Mouse (Mus musculus) CD4-positive, CD25-positive, alpha-beta regulatory T cell, adult 2 months (primary cell): ENCODE results near the gene Ptcd2.

Source experiments
- DNase-seq: peaks from one replicate; pipeline ENCODE4 v3.0.0-alpha.2; 2012; ENCODE audit warnings: low read depth, low spot score

Ptcd2 gene

GRCm38 (mm10) chr13:99344599-99345575 is at the start of gene Ptcd2, which contains the start of gene Mrps27:
Gene Ptcd2, minus strand, starts transcription at chr13:99344705.
Gene Mrps27, plus strand, starts transcription at chr13:99344786.
- DNase-seq = peak; percentile 97

GRCm38 (mm10) chr13:99393128-99393527 is 48.6 kb upstream of the Ptcd2 start:
- DNase-seq = no peak

DNA sequence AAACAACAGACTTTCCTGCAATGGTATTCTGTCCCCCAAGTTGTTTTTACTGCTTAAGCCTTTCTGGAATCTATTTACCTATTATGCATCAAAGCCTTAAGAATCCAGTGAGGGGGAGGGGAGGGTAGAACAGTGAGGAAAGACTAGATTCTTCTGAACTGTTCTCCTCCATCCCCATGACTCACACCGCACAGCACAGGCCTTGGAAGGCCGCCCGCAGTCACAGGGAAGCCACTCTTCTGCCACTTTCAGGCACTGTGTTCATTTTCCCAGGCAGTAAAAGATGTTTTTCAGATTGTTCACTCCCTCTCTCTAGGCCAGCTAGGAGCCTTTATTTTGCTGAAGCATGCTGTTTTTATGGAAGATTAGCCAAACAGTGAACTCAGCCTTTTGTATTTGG is 46.9 kb upstream of the Ptcd2 start:
- no peak for DNase-seq

- no peak for DNase-seq
Measured at GRCm38 (mm10) chr13:99387901-99388811, 43.7 kb upstream of the Ptcd2 start.

DNA sequence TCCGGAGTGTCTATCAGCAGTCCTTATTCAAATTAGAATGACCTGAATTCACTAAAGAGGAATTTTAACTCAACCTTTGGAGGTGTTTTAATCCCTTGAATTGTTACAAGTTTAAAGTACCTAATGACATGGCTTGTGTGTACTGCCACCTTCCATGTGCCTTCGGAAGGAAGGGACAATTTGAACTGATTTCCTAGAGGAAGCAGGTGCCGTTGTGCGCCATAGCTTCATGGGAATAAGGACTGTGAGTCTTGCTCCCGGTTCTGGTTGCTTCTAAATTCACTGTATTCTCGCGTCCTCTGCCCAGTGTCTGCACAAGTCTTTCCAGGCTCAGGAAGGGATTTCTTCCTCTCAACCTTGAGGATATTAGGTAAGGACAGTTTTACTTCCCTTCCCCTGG is 41.8 kb upstream of the Ptcd2 start:
- DNase-seq = no peak

DNA sequence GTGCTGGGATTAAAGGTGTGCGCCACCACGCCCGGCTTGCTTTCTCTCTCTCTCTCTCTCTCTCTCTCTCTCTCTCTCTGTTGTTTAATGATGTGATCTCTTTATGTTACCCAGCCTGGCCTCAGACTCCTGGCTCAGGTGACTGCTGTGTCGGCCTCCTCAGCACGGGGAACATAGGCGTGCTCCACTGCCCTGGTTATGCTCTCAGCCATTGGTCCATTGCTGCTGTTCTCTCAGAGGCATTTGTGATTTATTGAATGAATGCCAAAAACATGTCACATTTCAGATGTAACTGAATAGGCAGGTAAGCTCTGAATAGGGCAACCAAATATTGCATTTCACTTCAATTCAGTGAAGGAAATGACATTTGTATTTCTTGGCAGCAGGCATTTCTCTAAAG is 41.4 kb upstream of the Ptcd2 start:
- DNase-seq = no peak

GRCm38 (mm10) chr13:99384555-99385203 is 40.2 kb upstream of the Ptcd2 start:
- peak; percentile 29 for DNase-seq

DNA sequence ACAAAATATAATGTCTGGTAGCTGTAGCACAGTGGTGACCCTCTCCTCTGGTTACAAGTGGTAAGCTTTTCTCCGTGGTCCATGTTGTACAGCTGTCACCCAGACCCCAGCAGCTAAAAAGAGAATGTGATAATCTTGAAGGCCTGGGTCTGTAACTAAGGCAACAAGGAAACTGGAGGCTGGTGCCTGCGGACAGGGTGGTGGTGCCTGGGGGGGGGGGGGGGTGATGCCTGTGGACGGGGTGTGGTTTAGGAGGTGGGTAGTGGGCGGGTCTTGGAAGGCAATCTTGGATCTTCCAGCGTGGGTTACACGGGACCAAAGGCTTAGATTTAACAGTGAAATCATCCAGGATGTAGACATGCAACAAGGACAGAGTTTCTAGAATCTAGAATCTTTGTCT is 37.9 kb upstream of the Ptcd2 start:
- DNase-seq = no peak

DNA sequence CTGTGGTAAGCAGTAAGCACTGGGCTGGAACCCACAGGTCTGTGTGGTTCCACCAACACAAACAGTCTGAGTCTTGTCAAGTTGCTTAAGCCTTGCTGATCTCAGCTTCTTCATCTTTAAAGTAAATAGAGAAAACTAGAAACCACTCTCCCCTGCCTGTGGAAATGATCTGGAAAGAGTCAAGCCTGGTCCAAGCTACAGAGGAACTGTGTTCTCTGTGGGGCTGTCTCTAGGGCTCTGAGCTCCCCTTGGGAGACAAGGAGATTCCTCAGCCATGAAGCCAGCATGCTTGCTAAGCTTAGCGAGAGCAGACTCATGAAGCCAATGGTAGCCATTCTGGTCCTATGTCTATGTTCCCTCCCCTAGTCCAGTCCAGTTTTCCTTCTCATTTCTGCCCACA is 33.7 kb upstream of the Ptcd2 start:
- no peak for DNase-seq

GRCm38 (mm10) chr13:99377055-99377454 is 32.5 kb upstream of the Ptcd2 start:
- no peak for DNase-seq

GRCm38 (mm10) chr13:99375550-99375949 is 31.0 kb upstream of the Ptcd2 start:
- peak; percentile 71 for DNase-seq

DNA sequence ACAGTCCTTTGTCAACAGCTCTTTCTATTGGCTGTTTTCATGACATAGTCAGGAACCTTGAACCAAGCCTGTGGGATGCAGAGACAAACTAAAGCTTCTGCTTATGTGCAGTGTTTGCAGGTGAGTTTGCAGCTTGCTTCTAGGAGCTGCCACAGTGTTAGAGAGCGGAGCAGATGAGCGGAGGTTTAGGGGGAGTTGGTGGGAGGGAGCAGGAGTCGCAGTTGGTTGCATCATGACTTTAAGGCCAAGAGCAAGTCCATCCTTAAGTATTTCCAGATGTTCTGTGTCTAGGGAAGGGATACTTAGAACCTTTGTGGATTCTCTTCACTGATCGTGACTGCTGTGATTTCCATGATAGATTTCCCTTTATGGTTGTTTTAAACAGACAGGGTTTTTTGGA is 29.7 kb upstream of the Ptcd2 start:
- no peak for DNase-seq

GRCm38 (mm10) chr13:99373684-99374083 is 29.2 kb upstream of the Ptcd2 start:
- no peak for DNase-seq

DNA sequence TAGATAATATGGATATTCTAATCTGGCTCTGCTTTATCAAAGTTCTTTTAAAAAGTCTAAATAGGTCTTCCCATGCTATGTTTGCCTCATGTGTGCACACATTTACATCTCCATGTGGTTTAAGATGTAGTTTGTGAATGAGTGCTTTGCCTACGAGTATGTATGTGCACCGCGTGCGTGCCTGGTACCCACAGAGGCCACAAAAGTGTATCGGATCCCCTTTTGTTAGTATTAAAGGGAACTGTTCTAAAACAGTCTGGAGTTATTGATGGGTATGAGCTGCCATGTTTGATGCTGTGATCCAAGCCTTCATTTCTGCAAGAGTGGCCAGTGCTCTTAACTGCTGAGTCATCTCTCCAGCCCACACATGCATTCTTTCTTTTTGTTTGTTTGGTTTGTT is 26.8 kb upstream of the Ptcd2 start:
- DNase-seq = no peak

DNA sequence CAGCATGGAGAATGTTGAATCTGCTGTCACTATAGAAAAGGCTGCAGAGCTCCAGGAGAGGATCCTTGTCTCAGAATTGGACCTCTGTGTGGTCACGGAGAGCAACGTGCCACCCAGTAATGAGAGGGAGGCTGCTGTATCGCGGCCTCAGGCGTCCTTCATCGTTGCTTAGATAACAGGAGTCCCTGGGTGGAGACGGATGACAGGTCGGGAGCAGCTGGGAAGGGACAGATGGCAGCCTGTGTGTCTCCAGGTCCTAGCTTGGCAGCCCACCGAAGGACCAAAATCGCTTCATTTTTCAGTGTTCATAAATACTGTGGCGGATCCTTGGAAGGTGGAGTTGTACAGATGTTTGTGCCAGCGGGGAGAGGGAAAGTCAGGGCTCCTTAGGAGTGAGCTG is 24.6 kb upstream of the Ptcd2 start:
- DNase-seq = no peak

- no peak for DNase-seq
Measured at GRCm38 (mm10) chr13:99367554-99368174, 23.2 kb upstream of the Ptcd2 start.

GRCm38 (mm10) chr13:99366422-99367175 is 22.1 kb upstream of the Ptcd2 start:
- DNase-seq = no peak

DNA sequence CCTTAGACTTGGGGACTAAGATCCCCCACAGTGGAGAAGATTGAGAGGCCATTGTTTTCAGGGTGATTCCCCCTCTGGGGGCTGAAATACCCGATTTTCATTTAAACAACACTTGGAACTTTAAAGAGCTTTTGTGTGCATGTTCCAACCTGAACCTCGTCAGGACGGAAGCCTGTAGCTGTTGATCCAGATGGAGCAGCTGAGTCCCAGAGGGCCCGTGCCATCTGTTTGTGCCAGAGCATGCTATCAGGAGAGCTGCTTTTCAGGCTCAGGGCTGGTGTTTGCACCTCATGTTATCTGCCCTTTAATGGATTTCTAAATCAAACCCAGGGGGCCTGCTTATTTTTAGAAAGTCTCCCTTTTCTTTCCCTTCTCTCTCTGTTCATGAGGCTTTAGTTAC is 19.4 kb upstream of the Ptcd2 start:
- no peak for DNase-seq

DNA sequence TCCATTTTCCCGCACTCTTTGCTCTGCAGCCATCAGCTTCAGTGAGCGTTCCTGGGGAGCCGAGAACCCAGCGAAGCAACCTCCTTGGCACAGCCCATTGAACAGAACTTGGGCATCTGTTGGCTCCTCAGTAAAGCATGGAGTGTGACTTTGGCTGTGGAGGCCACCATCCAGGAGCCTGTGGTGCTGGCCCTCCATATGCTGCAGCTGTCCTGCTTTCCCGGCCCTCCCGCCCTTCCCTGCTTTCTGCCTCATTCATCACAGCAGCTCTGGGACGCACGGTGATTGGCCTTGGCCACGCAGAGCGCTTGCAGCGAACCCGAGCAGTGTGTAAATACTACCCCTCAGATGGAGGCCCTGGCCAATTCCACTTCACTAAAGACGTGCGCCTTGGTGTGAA is 14.4 kb upstream of the Ptcd2 start:
- DNase-seq = no peak

- DNase-seq = no peak
Measured at GRCm38 (mm10) chr13:99356428-99357265, 12.1 kb upstream of the Ptcd2 start.
